Mouse (Mus musculus) spleen, adult 2 months (tissue): ENCODE data around the gene Pigl.

Source experiments
- CTCF ChIP-seq: fragments of 200-500 bp; IDR thresholded peaks from 2 replicates; pipeline ENCODE4 v1.5.1; 2011; ENCODE audit warnings: mild to moderate bottlenecking, inconsistent platforms; ENCODE audit not compliant: insufficient read depth, insufficient read length, insufficient replicate concordance; ENCODE audit errors: extremely low read depth
- POLR2A ChIP-seq: fragments of 200-500 bp; IDR thresholded peaks from 2 replicates; pipeline ENCODE4 v1.6.1; 2011; ENCODE audit warnings: low read depth, low read length, inconsistent platforms

GRCm38 (mm10) chr11:62558152-62558551 lies 99.9 kb downstream of the Pigl start:
- no peak for TF ChIP-seq POLR2A
- TF ChIP-seq CTCF = no peak
